Mouse (Mus musculus) cerebellum, adult 9-11 months (tissue): ENCODE measurements around the gene Cldn34b3.
"Not testable (repeated sequence)": the region's sequence is repeated elsewhere in the genome, so short reads cannot be mapped to it uniquely, and the experiment has no call there.

ENCODE experiments used
- DNase-seq: peaks from one replicate; pipeline ENCODE4 v3.0.0; 2022

Gene Cldn34b3

DNA sequence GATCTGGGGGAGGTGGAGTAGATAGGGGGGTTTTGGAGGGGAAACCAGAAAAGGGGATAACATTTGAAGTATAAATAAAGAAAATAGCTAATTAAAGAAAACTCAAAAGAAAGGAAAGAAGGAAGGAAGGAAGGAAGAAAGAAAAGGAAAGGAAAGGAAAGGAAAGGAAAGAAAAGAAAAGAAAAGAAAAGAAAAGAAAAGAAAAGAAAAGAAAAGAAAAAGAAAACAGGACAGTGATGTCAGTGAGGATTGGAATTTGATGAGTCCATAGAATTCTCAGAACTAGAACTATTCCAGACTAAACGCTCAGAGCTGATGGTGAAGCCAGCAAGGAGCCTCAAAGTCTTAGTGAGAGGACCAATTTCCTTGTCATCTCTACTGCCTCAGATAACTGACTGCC is at the start of gene Cldn34b3:
Gene Cldn34b3, plus strand, starts transcription at position 301 of the 400 bp plus-strand sequence.
- DNase-seq, result not testable (repeated sequence)
